Mouse (Mus musculus) CH12.LX (cell line): ENCODE measurements around the gene Runx2. TPM values are rescaled to one million over a fixed set of nuclear protein-coding genes. Genes with fewer than 3 reads are reported as not detected.

Source experiments
- DNase-seq: peaks from one replicate; pipeline ENCODE4 v3.0.0-alpha.2; 2013; ENCODE audit errors: extremely low read depth
- H3K27ac ChIP-seq: 2 replicates; pipeline ENCODE4 v1.5.1; 2012; ENCODE audit warnings: low read depth, mild to moderate bottlenecking, control low read depth, moderate library complexity; ENCODE audit not compliant: insufficient read depth
- H3K27me3 ChIP-seq: replicated peaks from 2 replicates; pipeline ENCODE3; 2012; ENCODE audit warnings: inconsistent platforms
- H3K36me3 ChIP-seq, 2 experiments: replicated peaks in 1 of 2; 2 replicates each; pipeline versions ENCODE3 to v1.6.1; 2012; ENCODE audit warnings: inconsistent platforms in 1 of 2, low read length in 1 of 2, mild to moderate bottlenecking in 1 of 2, mixed read lengths in 1 of 2, moderate library complexity in 1 of 2; ENCODE audit not compliant: control insufficient read depth in 1 of 2, insufficient read depth in 1 of 2
- H3K4me1 ChIP-seq, 2 experiments: 2 replicates each; pipeline ENCODE4 v1.6.1; 2012; ENCODE audit warnings: inconsistent platforms in 1 of 2, moderate library complexity in 1 of 2; ENCODE audit not compliant: insufficient read depth in 2 of 2, control insufficient read depth in 1 of 2
- H3K4me2 ChIP-seq: 2 replicates; pipeline ENCODE4 v1.6.1; 2012; ENCODE audit warnings: low read depth, mild to moderate bottlenecking, control low read depth; ENCODE audit not compliant: poor library complexity, insufficient read depth, severe bottlenecking
- H3K4me3 ChIP-seq, 3 experiments: fragments of 150-350 bp in 1 of 3; sonication (generic) in 1 of 3; replicated peaks in 1 of 3; 2 replicates each; pipeline versions ENCODE3 to v1.5.1; 2011 to 2012; ENCODE audit warnings: low read depth in 2 of 3, low read length in 2 of 3, mild to moderate bottlenecking in 2 of 3, moderate library complexity in 2 of 3, control low read depth in 1 of 3, improper control_type of control experiment in 1 of 3, inconsistent platforms in 1 of 3, mixed read lengths in 1 of 3; ENCODE audit not compliant: poor library complexity in 1 of 3
- H3K79me2 ChIP-seq: replicated peaks from 2 replicates; pipeline ENCODE4 v1.6.1; 2012; ENCODE audit warnings: mild to moderate bottlenecking, moderate library complexity; ENCODE audit not compliant: control insufficient read depth, poor library complexity, insufficient read depth, severe bottlenecking; ENCODE audit errors: extremely low read depth
- H3K9ac ChIP-seq: 2 replicates; pipeline ENCODE4 v1.6.1; 2012; ENCODE audit warnings: low read depth, mild to moderate bottlenecking, control low read depth, moderate library complexity; ENCODE audit not compliant: insufficient read depth
- H3K9me3 ChIP-seq: replicated peaks from 2 replicates; pipeline ENCODE3; 2012; ENCODE audit warnings: low read length, inconsistent platforms, mixed read lengths
- BHLHE40 ChIP-seq: IDR thresholded peaks from 2 replicates; pipeline ENCODE4 v1.6.1; 2011; ENCODE audit warnings: mild to moderate bottlenecking, low read depth, low read length, improper control_type of control experiment
- CTCF ChIP-seq, 2 experiments: IDR thresholded peaks in 1 of 2; conservative IDR thresholded peaks in 1 of 2; 2 replicates each; pipeline ENCODE4 v1.5.1; 2011 to 2012; ENCODE audit warnings: low read depth in 2 of 2, low read length in 2 of 2, improper control_type of control experiment in 1 of 2, inconsistent platforms in 1 of 2, mild to moderate bottlenecking in 1 of 2, moderate library complexity in 1 of 2
- ELF1 ChIP-seq: IDR thresholded peaks from 2 replicates; pipeline ENCODE4 v1.6.1; 2014; ENCODE audit warnings: low read depth, mild to moderate bottlenecking, inconsistent platforms, low read length, improper control_type of control experiment
- IRF4 ChIP-seq: IDR thresholded peaks from 2 replicates; pipeline ENCODE4 v1.6.1; 2014; ENCODE audit warnings: low read depth, mild to moderate bottlenecking, inconsistent platforms, low read length, improper control_type of control experiment
- JUN ChIP-seq: IDR thresholded peaks from 2 replicates; pipeline ENCODE4 v1.6.1; 2011; ENCODE audit warnings: low read depth, mild to moderate bottlenecking, low read length, improper control_type of control experiment, moderate library complexity; ENCODE audit not compliant: insufficient read depth
- JUND ChIP-seq: conservative IDR thresholded peaks from 2 replicates; pipeline ENCODE4 v1.6.1; 2011; ENCODE audit warnings: low read depth, low read length, improper control_type of control experiment
- MAFK ChIP-seq: IDR thresholded peaks from 2 replicates; pipeline ENCODE4 v1.6.1; 2011; ENCODE audit warnings: low read length, improper control_type of control experiment; ENCODE audit not compliant: insufficient replicate concordance
- MAZ ChIP-seq: IDR thresholded peaks from 2 replicates; pipeline ENCODE4 v1.6.1; 2012; ENCODE audit warnings: low read depth, mild to moderate bottlenecking, inconsistent platforms, low read length, improper control_type of control experiment, moderate library complexity
- MEF2A ChIP-seq: IDR thresholded peaks from 2 replicates; pipeline ENCODE4 v1.6.1; 2014; ENCODE audit warnings: low read depth, mild to moderate bottlenecking, inconsistent platforms, low read length, improper control_type of control experiment, borderline replicate concordance
- MXI1 ChIP-seq: IDR thresholded peaks from 2 replicates; pipeline ENCODE4 v1.6.1; 2011; ENCODE audit warnings: mild to moderate bottlenecking, low read depth, low read length, improper control_type of control experiment
- NELFE ChIP-seq: IDR thresholded peaks from 2 replicates; pipeline ENCODE4 v1.6.1; 2011; ENCODE audit warnings: low read depth, low read length, improper control_type of control experiment
- NRF1 ChIP-seq: IDR thresholded peaks from 2 replicates; pipeline ENCODE4 v1.6.1; 2014; ENCODE audit warnings: low read depth, mild to moderate bottlenecking, inconsistent platforms, low read length, improper control_type of control experiment, moderate library complexity
- PAX5 ChIP-seq: IDR thresholded peaks from 2 replicates; pipeline ENCODE4 v1.6.1; 2012; ENCODE audit warnings: low read length, inconsistent platforms, mixed read lengths
- POLR2A ChIP-seq: IDR thresholded peaks from 2 replicates; pipeline ENCODE4 v1.6.1; 2011; ENCODE audit warnings: low read depth, mild to moderate bottlenecking, improper control_type of control experiment, low read length
- POLR2AphosphoS2 ChIP-seq: IDR thresholded peaks from 2 replicates; pipeline ENCODE4 v1.6.1; 2011; ENCODE audit warnings: low read depth, low read length, improper control_type of control experiment
- RAD21 ChIP-seq: IDR thresholded peaks from 2 replicates; pipeline ENCODE4 v1.6.1; 2011; ENCODE audit warnings: low read depth, mild to moderate bottlenecking, low read length, improper control_type of control experiment, moderate library complexity
- SIN3A ChIP-seq: IDR thresholded peaks from 2 replicates; pipeline ENCODE4 v1.6.1; 2012; ENCODE audit warnings: low read length, improper control_type of control experiment, inconsistent platforms
- TBP ChIP-seq: conservative IDR thresholded peaks from 2 replicates; pipeline ENCODE4 v1.6.1; 2011; ENCODE audit warnings: low read depth, low read length, improper control_type of control experiment
- TCF12 ChIP-seq: IDR thresholded peaks from 2 replicates; pipeline ENCODE4 v1.6.1; 2014; ENCODE audit warnings: low read depth, mild to moderate bottlenecking, inconsistent platforms, low read length, improper control_type of control experiment
- USF1 ChIP-seq: IDR thresholded peaks from 2 replicates; pipeline ENCODE4 v1.6.1; 2014; ENCODE audit warnings: low read depth, mild to moderate bottlenecking, inconsistent platforms, low read length, improper control_type of control experiment
- ZKSCAN1 ChIP-seq: IDR thresholded peaks from 2 replicates; pipeline ENCODE4 v1.6.1; 2012; ENCODE audit warnings: low read depth, inconsistent platforms, low read length, improper control_type of control experiment, borderline replicate concordance
- ZMIZ1 ChIP-seq: IDR thresholded peaks from 2 replicates; pipeline ENCODE4 v1.6.1; 2012; ENCODE audit warnings: low read depth, mild to moderate bottlenecking, inconsistent platforms, low read length, improper control_type of control experiment
- dilution Hi-C: fragments of 300-500 bp; cut with MboI; formaldehyde crosslinking; loops from 2 replicates; pipeline ENCODE4 v1.14.3; 2020; ENCODE audit warnings: low sequenced_read_pairs; ENCODE audit not compliant: extremely low pct_unique_long_range_greater_than_20kb, extremely low pct_ligation_motif_present
- in situ Hi-C: fragments of 300-500 bp; cut with MboI; formaldehyde crosslinking; loops from 3 replicates; pipeline ENCODE4 v1.14.3; 2019; ENCODE audit warnings: low sequenced_read_pairs, low pct_ligation_motif_present, low pct_unique_long_range_greater_than_20kb, mixed read lengths
- polyA plus RNA-seq: library from polyadenylated mRNA; unstranded; fragments of >175 nt; gene quantifications from 2 replicates; pipeline ENCODE4 v1.2.1, GENCODE M21; 2012; ENCODE audit warnings: low read depth; ENCODE audit not compliant: insufficient read length
- total RNA-seq, 2 experiments: library from RNA; depleted of rRNA; stranded (reverse); fragments of 300-350 nt in 1 of 2; fragments of >200 nt in 1 of 2; gene quantifications; 2 replicates each; pipeline ENCODE4 v1.2.3; 2012 to 2014

Gene Runx2
- total and polyA plus RNA-seq, 3 experiments = 0.70 to 1.4 (median 1.1) TPM

DNA sequence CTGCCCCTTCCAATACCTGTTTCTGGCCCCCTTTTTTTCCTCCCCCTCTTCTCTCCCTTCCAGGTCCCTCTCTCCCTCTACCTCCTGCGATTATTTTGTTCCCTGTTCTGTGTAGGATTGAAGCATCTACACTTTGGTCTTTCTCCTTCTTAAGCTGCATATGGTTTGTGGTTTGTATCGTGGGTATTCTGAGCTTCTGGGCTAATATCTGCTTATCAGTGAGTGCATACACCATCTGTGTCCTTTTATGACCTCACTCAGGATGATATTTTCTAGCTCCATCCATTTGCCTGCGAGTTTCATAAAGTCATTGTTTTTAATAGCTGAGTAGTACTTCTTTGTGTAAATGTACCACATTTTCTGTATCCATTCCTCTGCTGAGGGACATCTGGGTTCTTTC, 15.0 kb upstream of the Runx2 start:
- Histone ChIP-seq H3K4me2 (no peak overlapping the region), H3K36me3 (peaks cover 0 to 2% of the 10 kb centered on the region in 2 experiments), H3K4me3 (no peak overlapping the region), H3K27me3 (no peaks in the 10 kb centered on the region), H3K4me1 (peaks cover 5 to 7% of the 10 kb centered on the region in 2 experiments; a peak in 3 of 4 replicates), H3K27ac (no peak overlapping the region), H3K79me2 (no peaks in the 10 kb centered on the region), H3K9ac (no peak overlapping the region), H3K9me3 (no peaks in the 10 kb centered on the region)
- TF ChIP-seq BHLHE40 = no peak
- TF ChIP-seq TCF12 = no peak
- TF ChIP-seq JUN = no peak
- no peak for TF ChIP-seq POLR2AphosphoS2
- no peak for TF ChIP-seq POLR2A
- no peak for TF ChIP-seq MAZ
- TF ChIP-seq USF1 = no peak
- no peak for TF ChIP-seq SIN3A
- TF ChIP-seq JUND = no peak
- no peak for TF ChIP-seq MEF2A
- in situ Hi-C loops (no loop called here), dilution Hi-C loops (no loop called here)
- DNase-seq = no peak

DNA sequence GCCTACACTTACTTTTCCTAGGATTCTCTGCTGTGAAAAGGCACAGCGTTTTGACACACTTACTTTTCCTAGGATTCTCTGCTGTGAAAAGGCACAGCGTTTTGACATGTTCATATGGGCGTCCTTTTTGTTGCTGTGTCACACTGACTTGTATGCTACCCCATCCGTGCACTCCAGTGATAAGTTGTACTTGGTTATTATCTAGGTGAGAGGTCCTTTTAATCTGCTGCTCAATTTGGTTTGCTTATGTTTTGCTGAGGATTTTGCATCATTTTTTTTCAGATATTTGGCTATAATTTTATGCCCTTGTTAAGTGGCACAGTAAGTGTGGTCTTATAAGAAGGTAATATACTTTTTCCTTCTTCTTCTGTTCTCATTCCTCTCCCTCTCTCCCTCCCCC, 13.4 kb upstream of the Runx2 start:
- no peak overlapping the region for H3K9ac ChIP-seq
- DNase-seq = no peak
- H3K4me2 ChIP-seq = no peak overlapping the region
- in situ Hi-C loops = no loop called here
- H3K4me3 ChIP-seq = no peak overlapping the region
- dilution Hi-C loops = no loop called here
- no peaks in the 10 kb centered on the region for H3K79me2 ChIP-seq
- H3K27me3 ChIP-seq = no peaks in the 10 kb centered on the region
- H3K36me3 ChIP-seq = no peaks in the 10 kb centered on the region
- H3K27ac ChIP-seq = no peak overlapping the region
- TF ChIP-seq NELFE = no peak
- TF ChIP-seq PAX5 = no peak
- no peak for TF ChIP-seq BHLHE40
- TF ChIP-seq MXI1 = no peak
- TF ChIP-seq POLR2A = no peak
- TF ChIP-seq ZKSCAN1 = no peak
- no peak for TF ChIP-seq JUN
- TF ChIP-seq RAD21 = no peak
- no peak for TF ChIP-seq MAZ
- TF ChIP-seq NRF1 = no peak
- TF ChIP-seq CTCF (conservative IDR thresholded peaks at IDR 0.05 in 1 of 2, IDR thresholded peaks at IDR 0.05 in 1 of 2; ENCODE audit: low read depth in 2 of 2, low read length in 2 of 2) = no peak
- no peak for TF ChIP-seq USF1
- no peak for TF ChIP-seq ELF1
- TF ChIP-seq IRF4 = no peak
- no peak for TF ChIP-seq ZMIZ1
- no peak for TF ChIP-seq JUND
- TF ChIP-seq MAFK = no peak
- TF ChIP-seq TBP = no peak
- no peaks in the 10 kb centered on the region for H3K9me3 ChIP-seq
- peaks cover 5 to 7% of the 10 kb centered on the region in 2 experiments; a peak in 3 of 4 replicates for H3K4me1 ChIP-seq
